Mouse (Mus musculus): ENCODE measurements around the gene Upf3b. TPM values are rescaled to one million over a fixed set of nuclear protein-coding genes. Genes with fewer than 3 reads are reported as not detected.

Gene Upf3b
- polyA plus RNA-seq, 1 experiment: 4.7 TPM

GRCm38 (mm10) chrX:37048066-37048889 lies 61.8 kb downstream of the Upf3b start, which contains the start of gene Sowahd:
Sowahd (plus strand) TSS chrX:37048845.
- WGBS: 22% methylated on average over 38 of the region's 38 CpGs
- peaks cover 6% of the 10 kb centered on the region for H3K4me1 ChIP-seq (ENCODE audit: control insufficient read depth, insufficient read depth, low read length)
- no peak for DNase-seq
- TF ChIP-seq CTCF (IDR thresholded peaks at IDR 0.05; ENCODE audit: insufficient read depth, low read length) (no peak), POLR2A (IDR thresholded peaks at IDR 0.05; ENCODE audit: borderline replicate concordance, extremely low read depth, low read depth, low read length) (no peak)
- no peak within 1 kb of the TSS for H3K4me3 ChIP-seq (replicated peaks; ENCODE audit: extremely low read depth, low read depth, low read length)

- Histone ChIP-seq H3K4me1 (ENCODE audit: control insufficient read depth, insufficient read depth, low read length) (no peaks in the 10 kb centered on the region), H3K4me3 (replicated peaks; ENCODE audit: extremely low read depth, low read depth, low read length) (no peak overlapping the region)
- WGBS: 25% methylated on average over 9 of the region's 9 CpGs
- TF ChIP-seq POLR2A (IDR thresholded peaks at IDR 0.05; ENCODE audit: borderline replicate concordance, extremely low read depth, low read depth, low read length) (no peak), CTCF (IDR thresholded peaks at IDR 0.05; ENCODE audit: insufficient read depth, low read length) (peak; percentile 48; the same call in 1 of the 2 replicates)
- DNase-seq: peak; percentile 37
Observed at GRCm38 (mm10) chrX:37042726-37043125, 67.4 kb downstream of the Upf3b start.

Other genes with a start within 250 kb of the Upf3b start
- gene Ube2a, start 236.4 kb downstream of the Upf3b start, polyA plus RNA-seq (2012; rRNA removed): 23.1 and 27.1 TPM in 2 replicates
- gene C330007P06Rik, start 236.2 kb downstream of the Upf3b start, polyA plus RNA-seq (2012; rRNA removed): 18.6 and 22.7 TPM in 2 replicates
- gene Nkrf, start 207.4 kb downstream of the Upf3b start, polyA plus RNA-seq (2012; rRNA removed): 0.48 and 0.80 TPM in 2 replicates
- gene Sept6, start 118.5 kb downstream of the Upf3b start, polyA plus RNA-seq (2012; rRNA removed): 5.6 and 9.0 TPM in 2 replicates
- not detected in 2 replicates for gene Sowahd, start 61.5 kb downstream of the Upf3b start, polyA plus RNA-seq (2012; rRNA removed)
- 44.6 and 56.1 TPM in 2 replicates for gene Rpl39, start 24.9 kb downstream of the Upf3b start, polyA plus RNA-seq (2012; rRNA removed)
- 2.3 and 2.9 TPM in 2 replicates for gene Nkap, start 16.5 kb upstream of the Upf3b start, polyA plus RNA-seq (2012; rRNA removed)
- gene Akap14, start 58.5 kb upstream of the Upf3b start, polyA plus RNA-seq (2012; rRNA removed): 4.0 and 4.4 TPM in 2 replicates
- gene Ndufa1, start 80.8 kb upstream of the Upf3b start, polyA plus RNA-seq (2012; rRNA removed): 175 and 198 TPM in 2 replicates
- 1.9 and 2.1 TPM in 2 replicates for gene Rnf113a1, start 80.9 kb upstream of the Upf3b start, polyA plus RNA-seq (2012; rRNA removed)
- gene Gm9, start 100.7 kb upstream of the Upf3b start, polyA plus RNA-seq (2012; rRNA removed): not detected in 2 replicates
- not detected in 2 replicates for gene Rhox1, start 111.9 kb upstream of the Upf3b start, polyA plus RNA-seq (2012; rRNA removed)
- not detected in 2 replicates for gene Rhox2a, start 134.7 kb upstream of the Upf3b start, polyA plus RNA-seq (2012; rRNA removed)
- not detected in 2 replicates for gene Rhox3a, start 139.6 kb upstream of the Upf3b start, polyA plus RNA-seq (2012; rRNA removed)
- not detected in 2 replicates for gene Rhox4a, start 155.0 kb upstream of the Upf3b start, polyA plus RNA-seq (2012; rRNA removed)

Measured in lung, adult 2 months (tissue).